Mouse (Mus musculus) layer of hippocampus, adult 11-12 months (tissue): ENCODE measurements around the gene Ccdc30.

Source experiments
- DNase-seq: peaks from one replicate; pipeline ENCODE4 v3.0.0; 2022; ENCODE audit warnings: low spot score

The Ccdc30 gene

GRCm38 (mm10) chr4:119417270-119417669 lies 1.9 kb upstream of the Ccdc30 start:
- DNase-seq, result no peak

- DNase-seq, result no peak
Measured at GRCm38 (mm10) chr4:119412791-119413190, 2.5 kb downstream of the Ccdc30 start.

- DNase-seq, result no peak
Measured at GRCm38 (mm10) chr4:119411877-119412650, 3.3 kb downstream of the Ccdc30 start.

- no peak for DNase-seq
Measured at GRCm38 (mm10) chr4:119403431-119403830, 11.9 kb downstream of the Ccdc30 start.

GRCm38 (mm10) chr4:119400896-119401295 lies 14.4 kb downstream of the Ccdc30 start:
- no peak for DNase-seq

- no peak for DNase-seq
Measured at GRCm38 (mm10) chr4:119398751-119399150, 16.6 kb downstream of the Ccdc30 start.

- DNase-seq, result no peak
Measured at GRCm38 (mm10) chr4:119390369-119390768, 25.0 kb downstream of the Ccdc30 start.

GRCm38 (mm10) chr4:119389184-119389583 lies 26.1 kb downstream of the Ccdc30 start:
- DNase-seq, result no peak

GRCm38 (mm10) chr4:119381471-119382190 lies 33.7 kb downstream of the Ccdc30 start:
- DNase-seq, result no peak

GRCm38 (mm10) chr4:119369460-119369859 lies 45.9 kb downstream of the Ccdc30 start:
- DNase-seq, result no peak

- no peak for DNase-seq
Measured at GRCm38 (mm10) chr4:119366758-119367526, 48.4 kb downstream of the Ccdc30 start.

- DNase-seq, result no peak
Measured at GRCm38 (mm10) chr4:119362231-119362630, 53.1 kb downstream of the Ccdc30 start.

- DNase-seq, result peak; percentile 14
Measured at GRCm38 (mm10) chr4:119359196-119359971, 55.9 kb downstream of the Ccdc30 start.

GRCm38 (mm10) chr4:119345508-119345907 lies 69.8 kb downstream of the Ccdc30 start:
- DNase-seq, result no peak

- peak; percentile 39 for DNase-seq
Measured at GRCm38 (mm10) chr4:119338861-119339361, 76.4 kb downstream of the Ccdc30 start.

GRCm38 (mm10) chr4:119338422-119338821 lies 76.9 kb downstream of the Ccdc30 start:
- DNase-seq, result peak; percentile 16

GRCm38 (mm10) chr4:119333487-119333886 lies 81.8 kb downstream of the Ccdc30 start:
- DNase-seq, result no peak

GRCm38 (mm10) chr4:119320896-119321550 lies 94.3 kb downstream of the Ccdc30 start:
- DNase-seq, result peak; percentile 6

GRCm38 (mm10) chr4:119320131-119320830 lies 95.0 kb downstream of the Ccdc30 start, which contains the start of gene Ppih:
TSS of gene Ppih (minus strand) at chr4:119320546.
- DNase-seq, result peak; percentile 96

- DNase-seq, result no peak
Measured at GRCm38 (mm10) chr4:119313756-119314155, 101.6 kb downstream of the Ccdc30 start.
